Mouse (Mus musculus) embryonic facial prominence, embryonic 13.5 days (tissue): Measurements from ENCODE around the gene Tjap1. TPM values are rescaled to one million over a fixed set of nuclear protein-coding genes. Genes with fewer than 3 reads are reported as not detected.

Experiments
- ATAC-seq: fragments of 200-750 bp; cut with Nextera tagmentation; 2 replicates; pipeline ENCODE4 v1.8.0; 2017; ENCODE audit warnings: low read depth; ENCODE audit not compliant: insufficient number of reproducible peaks, insufficient read depth, low FRiP score, low TSS enrichment
- H3K27ac ChIP-seq: fragments of 300-500 bp; sonication (generic); 2 replicates; pipeline ENCODE4 v1.5.1; 2015; ENCODE audit warnings: moderate library complexity, mild to moderate bottlenecking, inconsistent platforms
- H3K27me3 ChIP-seq: fragments of 300-500 bp; sonication (generic); 2 replicates; pipeline ENCODE4 v1.6.1; 2015; ENCODE audit warnings: mild to moderate bottlenecking, inconsistent platforms
- H3K36me3 ChIP-seq: fragments of 300-500 bp; sonication (generic); 2 replicates; pipeline ENCODE4 v1.6.1; 2015; ENCODE audit warnings: mild to moderate bottlenecking, inconsistent platforms
- H3K4me1 ChIP-seq: fragments of 300-500 bp; sonication (generic); 2 replicates; pipeline ENCODE4 v1.6.1; 2015; ENCODE audit warnings: inconsistent platforms
- H3K4me2 ChIP-seq: fragments of 300-500 bp; sonication (generic); 2 replicates; pipeline ENCODE4 v1.6.1; 2015; ENCODE audit warnings: moderate library complexity, mild to moderate bottlenecking, inconsistent platforms
- H3K4me3 ChIP-seq: fragments of 300-500 bp; sonication (generic); 2 replicates; pipeline ENCODE4 v1.5.1; 2015; ENCODE audit warnings: mild to moderate bottlenecking, inconsistent platforms
- H3K9ac ChIP-seq: fragments of 300-500 bp; sonication (generic); 2 replicates; pipeline ENCODE4 v1.6.1; 2015; ENCODE audit warnings: mild to moderate bottlenecking, inconsistent platforms
- H3K9me3 ChIP-seq: fragments of 300-500 bp; sonication (generic); 2 replicates; pipeline ENCODE4 v1.6.1; 2016; ENCODE audit warnings: inconsistent platforms
- WGBS: fragments of 180-500 bp; shearing (Covaris S2); methylation state at CpG from one replicate; pipeline ENCODE4 v1.1.7; 2015; ENCODE audit warnings: mixed read lengths; 5-methylcytosine and 5-hydroxymethylcytosine counted together
- polyA plus RNA-seq: library from polyadenylated mRNA; unstranded; fragments of >200 nt; fragmentation: Nextera tagmentation; extraction: Ambion mirVana; gene quantifications from 2 replicates; pipeline ENCODE4 v1.2.1, GENCODE M21; 2015

The Tjap1 gene
- polyA plus RNA-seq, 1 experiment from 2014 or later: 57.9 TPM

DNA sequence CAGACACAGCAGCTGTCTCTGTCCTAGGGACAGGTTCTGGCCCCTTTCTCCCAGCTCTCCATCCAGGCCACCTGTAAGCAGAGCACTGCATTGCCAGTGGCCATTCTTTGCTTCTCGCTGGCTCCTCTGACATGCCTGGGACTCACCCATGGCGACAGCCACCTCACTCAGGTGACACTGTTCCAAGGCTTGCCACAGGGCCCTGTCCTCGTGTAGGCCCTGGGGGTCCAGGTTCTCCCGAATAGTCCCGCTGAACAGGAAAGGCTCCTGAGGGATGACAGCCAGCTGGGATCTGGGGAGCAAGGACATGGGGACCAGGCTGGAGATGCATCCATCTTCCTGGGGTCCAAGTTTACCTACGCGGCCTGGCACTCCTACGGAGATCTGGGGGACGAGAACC is 21.4 kb upstream of the Tjap1 start:
- WGBS: 89% methylated on average over 9 of the region's 9 CpGs
- 0 out of 2 replicates have a peak overlapping the region, but pooled peaks have one; percentile 3 for H3K9ac ChIP-seq
- H3K4me3 ChIP-seq: no peak overlapping the region
- H3K4me1 ChIP-seq: no peaks in the 10 kb centered on the region
- no peak for ATAC-seq
- no peak overlapping the region for H3K27ac ChIP-seq
- H3K4me2 ChIP-seq: no peak overlapping the region
- peaks cover 31% of the 10 kb centered on the region for H3K36me3 ChIP-seq
- no peaks in the 10 kb centered on the region for H3K9me3 ChIP-seq
- peaks cover 12% of the 10 kb centered on the region for H3K27me3 ChIP-seq

DNA sequence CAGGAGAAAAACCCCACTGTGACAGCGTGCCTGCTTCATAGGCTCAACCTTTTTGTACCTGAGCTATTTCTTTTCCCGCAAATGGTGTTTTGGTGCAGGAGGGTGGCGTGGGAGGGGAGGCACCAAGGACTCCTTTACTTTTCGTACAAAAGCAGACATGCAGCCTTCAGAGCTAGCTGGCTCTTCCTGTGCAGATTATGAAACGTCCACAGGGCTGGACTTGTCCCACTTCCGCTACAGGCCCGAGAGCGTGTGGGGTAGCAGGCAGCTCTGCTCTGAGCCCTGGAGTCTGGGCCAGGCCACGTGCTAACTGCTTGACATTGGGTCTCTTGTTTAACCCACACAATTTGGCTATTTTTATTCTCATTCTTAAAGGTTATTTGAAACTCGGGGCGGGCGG is 19.1 kb upstream of the Tjap1 start:
- H3K4me2 ChIP-seq: no peak overlapping the region
- no peak overlapping the region for H3K9ac ChIP-seq
- H3K4me3 ChIP-seq: no peak overlapping the region
- H3K9me3 ChIP-seq: no peaks in the 10 kb centered on the region
- H3K4me1 ChIP-seq: peaks cover 16% of the 10 kb centered on the region
- H3K36me3 ChIP-seq: peaks cover 21% of the 10 kb centered on the region; the same call in 1 of the 2 replicates
- no peak overlapping the region for H3K27ac ChIP-seq
- ATAC-seq: no peak
- H3K27me3 ChIP-seq: peaks cover 34% of the 10 kb centered on the region
- 71% methylated on average over 12 of the region's 12 CpGs for WGBS

DNA sequence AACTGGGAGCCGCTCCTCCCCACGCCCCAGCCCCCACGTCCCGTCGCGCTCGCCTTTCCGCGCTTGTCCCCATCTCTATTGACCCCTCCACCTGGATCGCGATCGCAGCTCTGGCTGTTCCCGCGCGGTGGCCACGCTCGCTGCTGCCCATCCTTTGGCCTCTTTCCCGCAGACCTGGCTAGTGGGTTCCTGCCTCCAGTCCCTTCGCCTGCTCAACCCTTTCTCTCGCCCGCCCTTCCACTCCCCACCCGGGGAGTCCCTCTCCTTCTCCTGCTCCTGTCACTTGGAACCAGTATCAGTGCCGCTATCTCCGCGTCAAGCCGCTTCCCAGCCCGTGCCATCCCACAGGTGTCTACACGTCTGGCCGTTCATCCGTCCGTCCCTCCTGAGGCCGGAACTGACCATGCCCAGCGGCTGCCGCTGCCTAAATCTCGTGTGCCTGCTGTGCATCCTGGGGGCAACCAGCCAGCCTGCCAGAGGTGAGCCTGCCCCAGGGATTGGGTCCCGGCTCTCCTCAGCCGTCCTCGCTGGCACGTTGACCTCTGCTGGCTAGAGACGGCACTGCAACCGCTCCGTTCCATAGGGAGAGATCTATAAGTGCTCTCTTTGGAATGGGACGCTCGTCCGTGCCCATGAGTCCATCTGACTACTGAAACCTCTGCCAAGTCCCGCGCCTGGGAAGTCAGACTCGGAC is 15.5 kb upstream of the Tjap1 start:
- H3K4me2 ChIP-seq: peak overlapping the region; percentile 99
- peak; percentile 62; the same call in 1 of the 2 replicates for ATAC-seq
- H3K4me3 ChIP-seq: peak overlapping the region; percentile 65
- H3K4me1 ChIP-seq: peaks cover 18% of the 10 kb centered on the region
- no peaks in the 10 kb centered on the region for H3K9me3 ChIP-seq
- WGBS: under 1% methylated on average over 46 of the region's 48 CpGs
- H3K36me3 ChIP-seq: no peaks in the 10 kb centered on the region
- peaks cover 63% of the 10 kb centered on the region for H3K27me3 ChIP-seq
- peak overlapping the region; percentile 73 for H3K9ac ChIP-seq
- no peak overlapping the region for H3K27ac ChIP-seq

DNA sequence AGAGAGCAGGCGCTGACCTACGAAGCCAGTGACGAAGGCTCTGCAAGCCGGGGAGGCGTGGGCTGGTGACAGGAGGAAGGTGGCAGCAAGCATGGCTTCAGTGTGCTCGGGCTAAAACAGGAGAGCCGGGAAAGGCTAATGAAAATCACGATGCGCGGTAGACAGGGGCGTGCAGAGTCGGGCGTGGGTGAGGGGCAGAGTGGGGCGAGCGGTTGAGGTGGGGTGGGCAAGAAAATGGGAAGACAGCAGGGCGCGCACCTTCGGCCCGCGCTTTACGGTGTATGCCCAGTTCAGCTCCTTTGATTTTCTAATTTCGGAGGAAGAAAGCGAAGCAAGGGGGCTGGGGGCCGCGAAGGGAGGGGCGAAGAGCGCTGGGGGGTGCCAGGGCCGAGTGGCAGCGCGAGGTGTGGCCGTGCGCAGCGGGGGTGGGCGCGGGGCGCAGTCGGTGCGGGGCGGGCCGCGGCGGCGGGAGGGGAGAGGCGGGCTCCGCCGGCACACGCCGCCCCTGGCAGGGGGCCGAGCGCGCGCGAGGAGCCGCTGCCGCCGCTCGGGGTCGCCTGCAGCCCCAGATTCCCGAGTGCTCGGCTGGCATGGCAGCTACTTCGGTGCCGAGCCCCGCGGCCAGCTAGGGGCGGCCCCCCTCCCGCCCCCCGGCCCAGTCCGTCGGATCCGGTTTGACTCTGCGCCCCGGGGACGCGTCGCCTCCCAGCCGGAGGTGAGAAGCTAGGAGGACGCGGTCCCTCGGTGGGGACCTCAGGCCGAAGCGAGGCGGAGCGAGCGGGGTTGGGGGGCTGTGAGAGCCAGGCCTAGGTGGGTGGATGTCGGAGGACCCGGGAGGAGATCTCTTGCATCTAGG is 14.8 kb upstream of the Tjap1 start, which contains the start of gene Dlk2:
Dlk2 (plus strand) TSS at position 58 of the 856 bp plus-strand sequence.
- Histone ChIP-seq H3K4me1 (peaks cover 18% of the 10 kb centered on the region), H3K27me3 (peaks cover 70% of the 10 kb centered on the region), H3K36me3 (no peaks in the 10 kb centered on the region), H3K4me2 (peak within 1 kb of the TSS; percentile 99), H3K9me3 (no peaks in the 10 kb centered on the region), H3K4me3 (peak within 1 kb of the TSS; percentile 65), H3K9ac (peak within 1 kb of the TSS; percentile 73), H3K27ac (no peak within 1 kb of the TSS)
- ATAC-seq: peak; percentile 12; the same call in 1 of the 2 replicates
- under 1% methylated on average over 83 of the region's 86 CpGs for WGBS

DNA sequence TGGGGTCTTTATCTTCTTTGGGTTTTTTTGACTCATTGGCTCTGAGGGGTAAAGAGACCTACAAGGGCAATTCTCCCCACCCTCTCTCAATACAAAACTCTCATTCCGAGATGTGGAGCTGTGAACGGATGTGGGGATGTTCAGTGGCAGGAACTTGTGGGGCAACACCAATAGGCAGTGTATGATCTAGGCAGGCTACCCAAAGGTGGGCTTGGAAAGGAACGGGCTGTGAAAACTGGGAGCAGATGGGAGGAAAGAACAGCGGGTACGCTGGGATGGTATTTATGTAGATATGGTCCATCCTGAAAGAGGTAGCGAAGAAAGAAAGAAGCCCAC is 14.2 kb upstream of the Tjap1 start:
- peaks cover 18% of the 10 kb centered on the region for H3K4me1 ChIP-seq
- peaks cover 75% of the 10 kb centered on the region for H3K27me3 ChIP-seq
- 13% methylated on average over 6 of the region's 6 CpGs for WGBS
- ATAC-seq: no peak
- H3K4me3 ChIP-seq: peak overlapping the region; percentile 65
- H3K27ac ChIP-seq: no peak overlapping the region
- peak overlapping the region; percentile 99 for H3K4me2 ChIP-seq
- no peaks in the 10 kb centered on the region for H3K36me3 ChIP-seq
- H3K9ac ChIP-seq: peak overlapping the region; percentile 73
- no peaks in the 10 kb centered on the region for H3K9me3 ChIP-seq

DNA sequence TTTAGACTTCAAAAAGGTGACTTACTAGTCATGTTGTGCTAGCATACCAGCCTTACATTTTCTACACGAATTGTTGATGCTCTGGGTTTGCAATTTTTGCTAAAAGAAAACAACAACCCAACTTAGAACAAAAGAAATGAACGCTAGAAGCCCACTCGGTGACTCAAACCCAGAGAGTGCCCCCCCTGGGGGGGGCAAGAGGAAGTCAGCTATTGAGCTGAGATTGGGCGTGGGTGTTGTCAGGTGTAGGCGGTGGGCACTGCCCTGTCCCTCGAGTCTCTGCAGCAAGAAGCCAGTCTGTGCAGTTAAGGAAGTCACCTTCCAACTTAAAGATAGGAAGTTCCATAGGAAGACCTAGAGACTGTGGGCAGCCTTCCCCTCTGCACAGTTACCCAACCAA is 13.8 kb upstream of the Tjap1 start:
- ATAC-seq: no peak

DNA sequence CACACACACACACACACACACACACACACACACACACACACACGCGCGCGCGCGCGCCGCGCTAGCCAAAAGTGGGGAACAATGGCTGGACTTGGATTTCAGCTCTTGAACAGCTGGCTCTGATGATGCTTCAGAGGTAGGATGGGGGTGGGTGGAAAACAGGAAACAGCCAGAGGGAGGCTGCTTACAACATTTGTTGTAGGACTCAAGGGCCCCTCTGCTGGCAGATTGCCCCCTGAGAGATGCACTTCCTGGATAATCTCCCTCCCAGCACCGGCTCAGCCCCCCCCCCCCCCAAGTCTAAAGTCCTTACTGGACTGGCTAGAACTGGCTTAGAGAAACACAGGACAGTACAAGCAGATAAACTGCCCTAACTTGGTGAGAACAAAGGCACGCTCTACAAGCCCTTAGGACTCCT is 4.9 kb upstream of the Tjap1 start:
- 23% methylated on average over 11 of the region's 11 CpGs for WGBS

More for the DNA sequence above, 13.8 kb upstream of the Tjap1 start:
- H3K9ac ChIP-seq: no peak overlapping the region
- no peaks in the 10 kb centered on the region for H3K36me3 ChIP-seq
- peaks cover 18% of the 10 kb centered on the region for H3K4me1 ChIP-seq
- H3K4me2 ChIP-seq: no peak overlapping the region
- H3K4me3 ChIP-seq: peak overlapping the region; percentile 65; the same call in 1 of the 2 replicates
- WGBS: 60% methylated on average over 6 of the region's 6 CpGs
- H3K27me3 ChIP-seq: peaks cover 75% of the 10 kb centered on the region
- no peak overlapping the region for H3K27ac ChIP-seq
- no peaks in the 10 kb centered on the region for H3K9me3 ChIP-seq

DNA sequence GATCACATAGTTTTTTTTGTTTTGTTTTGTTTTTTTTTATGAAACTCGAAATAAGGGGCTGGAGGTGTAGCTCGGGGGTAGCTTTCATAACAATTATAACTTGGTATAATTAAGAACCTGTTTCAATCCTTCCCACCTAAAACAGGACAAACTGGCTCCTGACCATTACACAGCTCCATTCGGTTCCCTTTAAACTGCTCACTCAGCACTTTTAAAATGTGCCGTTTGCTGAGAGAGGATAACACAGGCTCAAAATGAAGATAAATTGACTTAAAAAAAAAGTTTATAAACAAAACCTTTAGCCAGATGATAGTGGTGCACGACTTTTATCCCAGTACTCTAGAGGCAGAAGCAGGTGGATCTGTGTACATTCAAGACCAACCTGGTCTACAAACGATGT is 2.6 kb upstream of the Tjap1 start:
- ATAC-seq: no peak
- Histone ChIP-seq H3K27ac (no peak overlapping the region), H3K9me3 (no peaks in the 10 kb centered on the region), H3K4me1 (peaks cover 38% of the 10 kb centered on the region), H3K27me3 (no peaks in the 10 kb centered on the region), H3K9ac (no peak overlapping the region), H3K4me3 (no peak overlapping the region), H3K36me3 (peaks cover 4% of the 10 kb centered on the region), H3K4me2 (no peak overlapping the region)
- 62% methylated on average over 6 of the region's 6 CpGs for WGBS

More for the DNA sequence above, 4.9 kb upstream of the Tjap1 start:
- H3K4me1 ChIP-seq: peaks cover 21% of the 10 kb centered on the region
- peak overlapping the region; percentile 40 for H3K9ac ChIP-seq
- H3K4me3 ChIP-seq: peak overlapping the region; percentile 13; the same call in 1 of the 2 replicates
- peak overlapping the region; percentile 75 for H3K27ac ChIP-seq
- peaks cover 5% of the 10 kb centered on the region for H3K27me3 ChIP-seq
- H3K9me3 ChIP-seq: no peaks in the 10 kb centered on the region
- peak; percentile 48; the same call in 1 of the 2 replicates for ATAC-seq
- H3K4me2 ChIP-seq: peak overlapping the region; percentile 39
- H3K36me3 ChIP-seq: no peaks in the 10 kb centered on the region

DNA sequence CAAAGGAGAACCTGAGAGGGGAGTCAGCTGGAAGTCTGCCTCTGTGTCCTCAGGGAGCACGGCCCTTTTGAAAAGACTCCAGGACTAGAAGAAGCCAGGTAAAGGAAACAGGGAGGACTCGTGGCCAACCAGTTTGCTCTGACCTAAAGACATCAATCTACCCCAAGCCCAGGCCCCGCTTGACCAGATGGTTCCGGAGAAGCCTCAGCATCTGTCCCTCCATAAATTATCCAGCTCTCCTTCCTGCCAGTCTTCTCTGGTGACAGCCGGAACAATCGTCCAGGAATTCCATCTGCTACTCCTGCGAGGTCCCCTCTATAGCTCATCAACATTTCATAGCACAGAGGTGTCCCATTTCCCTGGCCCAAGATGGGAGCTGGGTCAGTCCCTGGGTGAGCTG is 1.8 kb upstream of the Tjap1 start:
- no peaks in the 10 kb centered on the region for H3K9me3 ChIP-seq
- H3K4me1 ChIP-seq: peaks cover 43% of the 10 kb centered on the region
- 47% methylated on average over 7 of the region's 7 CpGs for WGBS
- no peak overlapping the region for H3K27ac ChIP-seq
- no peaks in the 10 kb centered on the region for H3K27me3 ChIP-seq
- no peak overlapping the region for H3K9ac ChIP-seq
- H3K36me3 ChIP-seq: peaks cover 12% of the 10 kb centered on the region
- no peak overlapping the region for H3K4me3 ChIP-seq
- ATAC-seq: no peak
- H3K4me2 ChIP-seq: no peak overlapping the region

DNA sequence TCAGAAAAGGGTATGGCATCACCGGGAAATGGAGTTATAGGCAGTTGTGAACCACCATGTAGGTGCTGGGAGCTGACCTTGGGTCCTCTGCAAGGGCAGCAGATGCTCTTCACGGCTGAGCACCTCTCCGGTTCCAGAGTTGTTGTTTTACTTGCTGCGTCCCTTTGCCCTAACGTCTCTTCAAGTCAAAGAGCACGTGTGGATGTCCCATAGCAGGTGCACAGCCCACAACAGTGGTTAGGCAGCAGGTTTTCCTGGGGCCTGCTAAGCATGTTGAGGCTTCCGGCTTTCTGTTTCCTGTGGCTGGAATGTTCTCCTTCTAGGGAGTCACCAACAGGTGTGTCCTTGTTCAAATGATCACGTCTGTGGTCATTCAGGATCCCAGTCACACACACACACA is 1.1 kb upstream of the Tjap1 start:
- WGBS: 87% methylated on average over 8 of the region's 8 CpGs
- peaks cover 45% of the 10 kb centered on the region for H3K4me1 ChIP-seq
- peaks cover 19% of the 10 kb centered on the region for H3K36me3 ChIP-seq
- H3K27ac ChIP-seq: no peak overlapping the region
- no peak for ATAC-seq
- no peak overlapping the region for H3K9ac ChIP-seq
- no peak overlapping the region for H3K4me3 ChIP-seq
- no peak overlapping the region for H3K4me2 ChIP-seq
- no peaks in the 10 kb centered on the region for H3K9me3 ChIP-seq
- no peaks in the 10 kb centered on the region for H3K27me3 ChIP-seq

DNA sequence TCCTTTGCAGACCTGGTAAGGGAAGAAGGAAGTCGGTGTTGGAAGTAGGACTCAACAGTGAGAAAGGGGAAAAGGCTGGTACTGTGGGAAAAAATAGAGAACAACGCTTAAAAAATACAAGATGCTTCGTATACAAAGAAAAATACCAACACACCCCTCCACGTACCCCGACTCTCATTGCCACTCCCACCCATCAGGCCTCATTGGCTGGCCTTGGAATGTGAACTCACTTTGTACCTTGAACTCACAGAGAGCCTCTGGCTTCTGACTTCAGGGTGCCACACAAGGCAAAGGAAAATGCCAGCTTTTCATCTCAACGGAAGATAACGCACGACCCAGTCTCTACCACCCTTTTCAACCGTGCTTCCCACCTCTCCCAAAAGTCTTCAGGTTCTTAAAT is 314 bp upstream of the Tjap1 start:
- peak overlapping the region; percentile 93 for H3K4me2 ChIP-seq
- peak overlapping the region; percentile 97 for H3K27ac ChIP-seq
- no peaks in the 10 kb centered on the region for H3K9me3 ChIP-seq
- H3K36me3 ChIP-seq: peaks cover 26% of the 10 kb centered on the region
- no peak for ATAC-seq
- WGBS: 21% methylated on average over 9 of the region's 9 CpGs
- peaks cover 49% of the 10 kb centered on the region for H3K4me1 ChIP-seq
- peak overlapping the region; percentile 87; the same call in 1 of the 2 replicates for H3K9ac ChIP-seq
- H3K4me3 ChIP-seq: peak overlapping the region; percentile 73
- H3K27me3 ChIP-seq: no peaks in the 10 kb centered on the region
